Mouse (Mus musculus): Measurements from ENCODE around the gene Rnf135.
"Not testable (repeated sequence)": the region's sequence is repeated elsewhere in the genome, so short reads cannot be mapped to it uniquely, and the experiment has no call there.

Rnf135 gene

DNA sequence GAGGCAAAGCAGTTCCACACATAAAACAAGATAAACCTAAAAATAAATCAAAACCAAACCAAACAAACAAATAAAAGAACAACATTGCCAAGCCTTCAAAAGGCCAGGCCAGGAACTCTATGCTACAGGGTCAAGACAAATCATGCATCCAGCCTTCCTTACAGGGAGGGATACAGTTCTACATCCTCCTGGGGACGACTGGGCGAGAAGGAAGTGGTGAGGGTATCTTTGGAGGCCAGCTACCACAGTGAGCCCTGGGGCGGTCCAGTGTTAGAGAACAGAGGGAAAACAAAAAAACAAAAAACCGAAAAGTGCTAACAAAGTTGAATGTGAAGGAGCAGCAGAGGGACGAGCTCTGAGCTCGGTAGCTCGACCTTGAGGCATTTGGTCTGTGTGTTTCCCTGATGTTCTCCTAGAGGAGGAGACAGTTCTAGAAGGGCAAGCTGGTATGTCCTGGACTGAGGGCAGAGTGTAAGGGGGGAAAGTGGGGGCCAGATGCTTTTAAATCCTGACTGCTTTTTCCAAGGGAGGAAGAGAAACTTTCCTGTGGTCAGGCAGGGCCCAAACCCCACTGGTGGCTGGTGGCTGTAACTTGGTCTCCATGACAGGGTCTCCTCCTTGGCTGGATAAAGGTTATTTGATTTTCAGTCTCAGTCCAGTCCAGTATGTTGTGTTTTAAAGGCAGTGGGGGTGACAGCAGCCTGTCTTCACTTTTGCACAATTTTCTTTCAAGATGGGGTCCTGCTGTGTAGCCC, 20.1 kb upstream of the Rnf135 start:
- DNase-seq (ENCODE audit: low read depth), result no peak

DNA sequence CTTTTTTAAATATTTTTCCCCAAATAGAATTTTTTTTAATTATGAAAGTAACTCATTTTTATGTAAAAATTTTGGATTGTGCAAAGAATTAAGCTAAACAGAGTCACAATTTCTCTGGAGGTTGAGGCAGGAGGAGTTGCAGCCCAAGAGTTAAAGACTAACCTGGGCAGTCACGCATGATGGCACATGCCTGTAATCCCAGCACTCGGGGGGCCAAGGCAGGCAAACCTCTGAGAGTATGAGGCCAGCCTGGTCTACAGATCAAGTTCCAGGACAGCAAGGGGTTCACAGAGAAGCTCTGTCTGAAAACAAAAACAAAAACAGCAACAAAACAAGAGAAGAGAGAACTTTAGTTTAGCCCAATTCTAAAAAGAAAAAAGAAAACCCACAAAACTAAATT, 19.4 kb upstream of the Rnf135 start:
- no peak for DNase-seq (ENCODE audit: low read depth)

DNA sequence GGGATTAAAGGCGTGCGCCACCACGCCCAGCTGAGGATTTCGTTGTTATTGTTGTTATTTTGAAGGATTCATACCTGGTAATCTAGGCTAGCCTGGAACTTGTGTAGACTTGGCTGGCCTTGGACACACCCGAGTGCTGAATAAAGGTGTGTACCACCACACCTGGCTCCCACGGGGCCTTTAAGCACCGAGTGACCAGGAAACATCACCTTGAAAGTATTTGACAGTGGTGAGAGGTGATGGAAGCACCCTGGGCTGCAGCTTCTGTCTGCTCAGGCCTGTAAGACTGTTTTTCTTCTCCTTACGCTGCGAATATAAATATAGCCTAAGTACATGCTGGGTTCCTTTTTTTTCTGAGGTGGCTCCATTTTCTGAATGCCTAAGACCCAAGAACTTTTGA, 15.5 kb upstream of the Rnf135 start:
- DNase-seq (ENCODE audit: low read depth), result no peak

DNA sequence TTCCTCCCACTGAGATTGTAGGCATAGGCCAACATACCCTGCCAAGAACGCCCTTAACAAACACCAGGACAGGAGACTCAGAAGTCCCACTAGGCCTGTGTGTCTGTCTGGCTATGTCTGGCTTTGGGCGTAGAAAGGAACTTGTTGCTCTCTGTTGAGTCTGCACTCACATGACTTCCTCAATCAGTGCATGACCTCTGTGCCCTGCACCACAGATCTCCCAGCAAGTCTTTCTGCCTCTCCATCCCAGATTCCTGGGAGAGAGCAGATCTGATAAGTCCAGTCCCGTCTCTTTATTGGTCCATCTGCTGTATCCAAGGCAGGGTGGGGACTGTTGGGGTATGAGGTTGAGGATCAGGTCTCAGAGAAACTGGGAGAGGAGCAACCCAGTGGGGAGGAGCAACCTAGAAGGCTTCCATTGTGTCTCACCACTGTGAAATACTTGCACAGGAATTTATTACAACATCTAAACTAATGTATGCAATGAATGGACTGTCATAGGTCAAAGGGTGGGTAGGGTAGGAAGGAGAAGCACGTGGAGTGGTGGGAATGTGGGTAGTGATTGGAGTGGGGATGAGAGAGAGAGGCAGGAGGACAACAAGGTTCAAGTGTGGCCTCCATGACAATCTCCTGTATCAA, 14.9 kb upstream of the Rnf135 start:
- DNase-seq (ENCODE audit: low read depth), result no peak

DNA sequence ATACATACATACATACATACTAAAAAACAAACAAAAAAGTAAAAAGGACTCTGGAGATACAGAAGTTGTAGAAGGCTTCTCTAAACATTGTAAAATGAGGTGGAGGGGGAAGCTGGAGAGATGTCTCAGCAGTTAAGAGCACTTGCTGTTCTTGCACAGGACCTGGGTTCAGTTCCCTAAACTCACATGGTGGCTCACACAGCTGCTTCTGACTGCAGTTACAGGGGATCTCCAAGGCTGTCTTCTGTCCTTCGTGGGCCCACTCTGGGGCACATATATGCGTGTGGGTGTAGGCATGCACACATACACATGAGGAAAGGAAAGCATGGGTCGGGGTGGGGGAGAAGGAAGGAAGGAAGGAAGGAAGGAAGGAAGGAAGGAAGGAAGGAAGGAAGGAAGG, 14.0 kb upstream of the Rnf135 start:
- DNase-seq (ENCODE audit: low read depth), result no peak

DNA sequence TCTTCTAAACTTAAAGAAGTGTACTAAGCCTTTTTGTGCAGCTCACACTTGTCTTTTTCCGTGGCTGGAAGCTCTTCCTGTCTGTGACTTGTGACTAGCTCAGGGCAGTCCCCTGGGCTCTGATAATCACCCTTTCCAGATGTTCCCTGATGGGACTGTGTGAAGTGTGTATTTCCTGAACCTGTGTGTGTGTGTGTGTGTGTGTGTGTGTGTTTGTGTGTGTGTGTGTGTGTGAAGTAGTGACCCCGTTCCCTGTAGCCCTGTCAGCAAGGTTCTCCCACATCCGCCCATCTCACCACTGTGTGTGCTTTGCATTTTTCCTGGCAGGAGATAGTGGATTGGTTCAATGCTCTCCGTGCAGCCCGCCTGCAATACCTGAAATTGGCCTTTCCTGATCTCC, 13.3 kb upstream of the Rnf135 start:
- no peak for DNase-seq (ENCODE audit: low read depth)

DNA sequence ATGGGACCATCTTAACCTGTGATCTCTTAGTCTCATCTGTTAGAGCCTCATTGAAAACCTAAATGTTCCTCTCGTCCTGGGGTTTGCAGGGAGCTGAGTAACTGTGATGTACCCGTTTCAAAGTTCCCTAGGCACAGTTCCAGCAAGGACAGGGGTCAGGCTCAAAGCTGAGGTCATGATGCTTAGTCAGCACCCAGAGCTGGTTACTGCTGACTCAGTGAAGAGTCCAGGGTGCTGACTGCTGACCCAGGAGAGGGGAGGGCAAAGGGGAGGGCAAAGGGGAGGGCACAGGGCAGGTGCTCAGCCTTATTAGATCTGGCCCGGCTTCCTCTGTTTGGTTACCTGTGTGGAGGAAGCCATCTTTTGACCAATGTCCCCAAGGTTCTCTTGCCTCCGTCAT, 11.8 kb upstream of the Rnf135 start:
- no peak for DNase-seq (ENCODE audit: low read depth)

DNA sequence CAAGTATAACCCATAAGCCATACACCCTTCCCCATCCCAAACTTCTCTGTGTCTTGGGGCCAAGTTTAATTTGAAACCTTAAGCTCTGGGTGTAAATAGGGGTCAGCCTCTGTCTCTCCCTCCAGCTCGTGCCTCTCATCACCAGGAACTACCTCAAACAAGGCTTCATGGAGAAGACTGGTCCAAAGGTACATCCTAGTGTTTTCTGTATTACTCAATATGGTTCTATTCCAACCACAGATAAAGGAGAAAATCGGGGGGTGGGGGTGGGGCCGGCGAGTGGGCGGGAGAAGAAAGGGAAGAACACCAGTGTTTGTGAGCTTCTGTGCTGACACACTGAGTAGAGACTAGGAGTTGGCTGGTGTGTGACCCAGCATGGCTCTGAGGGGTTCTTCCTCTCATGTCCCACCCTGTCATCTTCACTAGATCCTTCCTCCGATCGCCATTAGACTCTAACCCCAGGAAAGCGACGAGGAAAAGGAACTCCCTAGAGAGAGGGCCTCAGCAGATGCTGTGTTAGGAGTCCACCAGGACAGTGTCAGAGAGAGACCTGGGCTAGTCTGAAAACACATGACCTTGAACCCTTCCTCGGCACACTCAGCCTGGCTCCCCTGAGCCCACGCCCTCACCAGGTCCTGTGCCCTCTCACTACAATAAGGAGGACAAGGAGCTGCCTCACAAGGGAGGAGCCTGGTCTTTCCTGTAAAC, 9.5 kb upstream of the Rnf135 start:
- no peak for DNase-seq (ENCODE audit: low read depth)

DNA sequence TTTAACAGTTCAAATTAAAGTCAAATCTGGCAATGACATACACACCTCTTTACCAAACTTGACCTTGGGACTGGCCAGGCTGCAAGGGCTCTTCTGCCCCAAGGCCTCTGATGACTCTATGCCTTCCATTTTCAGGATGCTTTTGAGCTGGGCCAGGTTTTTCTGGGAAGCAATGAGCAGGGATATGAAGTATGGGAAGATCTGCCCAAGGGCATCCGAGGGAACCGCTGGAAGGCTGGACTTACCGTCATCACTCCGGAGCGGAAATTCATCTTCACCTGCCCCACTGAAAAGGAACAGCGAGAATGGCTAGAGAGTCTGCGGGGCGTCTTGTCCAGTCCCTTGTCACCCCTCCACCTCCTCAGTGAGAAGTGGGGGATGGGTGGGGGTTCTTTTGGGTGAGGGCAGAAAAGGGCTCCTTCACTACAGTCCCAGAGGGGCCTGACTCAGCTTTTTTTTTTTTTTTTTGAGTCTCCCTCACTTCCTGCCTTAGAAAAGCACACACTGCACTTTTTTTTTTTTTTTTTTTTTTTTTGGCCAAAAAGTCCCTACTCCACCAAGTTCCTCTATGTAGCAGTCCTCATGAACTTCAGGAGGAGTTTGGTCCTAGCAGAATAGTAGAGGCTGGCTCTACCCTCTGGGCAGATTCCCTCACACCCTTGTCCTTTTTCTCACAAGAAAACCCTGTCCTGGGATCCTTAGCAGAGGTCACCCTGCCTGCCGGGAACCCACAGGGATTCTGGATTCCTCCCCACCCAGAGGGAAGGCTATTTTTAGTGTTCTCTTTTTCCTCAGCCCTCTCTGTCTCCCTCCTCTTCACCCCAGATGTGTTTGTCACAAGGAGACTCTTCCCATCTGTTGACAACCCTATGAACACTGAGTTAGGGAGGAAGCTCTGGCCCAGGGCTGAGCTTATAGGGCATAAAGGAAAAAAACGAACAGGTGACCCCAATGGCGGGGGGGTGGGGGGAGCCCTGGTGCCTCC, 6.4 kb upstream of the Rnf135 start:
- no peak for DNase-seq (ENCODE audit: low read depth)

DNA sequence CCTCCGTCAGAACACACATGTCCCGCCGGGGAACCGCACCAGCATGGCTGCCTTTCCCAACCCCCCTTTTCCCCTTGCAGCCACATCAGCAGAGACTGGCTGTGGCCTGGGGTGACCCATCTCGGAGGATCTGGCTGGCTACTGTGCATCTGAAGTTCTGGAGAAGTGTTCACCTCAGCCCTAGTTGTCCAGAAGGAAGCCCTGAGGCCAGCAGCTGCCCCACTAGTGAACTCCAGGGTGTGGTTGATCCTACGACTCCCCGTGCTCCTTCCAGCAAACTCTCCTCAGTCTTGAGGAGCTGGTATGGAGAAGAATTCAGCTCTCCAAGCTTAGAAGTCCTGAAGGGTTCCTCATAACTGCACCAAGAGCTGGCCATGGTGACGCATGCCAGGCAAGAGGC, 5.3 kb upstream of the Rnf135 start:
- DNase-seq (ENCODE audit: low read depth), result no peak

DNA sequence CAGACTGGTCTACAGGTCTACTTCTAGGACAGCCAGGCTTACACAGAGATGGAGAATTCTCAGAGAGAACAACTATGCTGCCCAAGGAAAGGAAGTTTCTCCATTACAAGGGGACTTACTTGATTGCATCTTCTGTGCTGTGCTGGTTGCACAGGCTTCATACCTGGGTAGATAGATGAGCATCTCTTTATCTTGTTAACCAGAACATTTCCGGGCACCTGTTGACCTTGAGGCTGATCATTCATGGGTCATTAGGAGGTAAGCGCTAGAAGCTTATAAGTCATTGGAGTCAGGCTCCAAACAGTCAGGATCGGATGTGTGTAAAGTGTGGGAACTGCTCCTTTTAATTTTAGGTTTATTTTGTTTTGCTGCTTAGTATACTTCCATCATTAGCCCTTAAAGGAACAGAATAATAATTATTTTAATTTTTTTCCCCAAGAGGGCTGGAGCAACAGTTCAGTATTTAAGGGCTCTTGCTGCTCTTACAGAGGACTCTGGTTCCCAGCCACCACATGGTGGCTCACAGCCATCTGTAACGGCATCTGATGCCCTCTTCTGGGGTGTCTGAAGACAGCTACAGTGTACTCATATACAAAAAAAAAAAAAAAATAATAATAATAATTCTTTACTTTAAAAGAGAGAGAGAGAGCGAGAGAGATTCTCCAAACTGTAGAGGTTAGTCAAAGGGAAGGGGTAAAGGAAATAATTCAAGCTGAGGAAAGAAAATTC, 2.5 kb upstream of the Rnf135 start:
- DNase-seq (ENCODE audit: low read depth), result no peak

DNA sequence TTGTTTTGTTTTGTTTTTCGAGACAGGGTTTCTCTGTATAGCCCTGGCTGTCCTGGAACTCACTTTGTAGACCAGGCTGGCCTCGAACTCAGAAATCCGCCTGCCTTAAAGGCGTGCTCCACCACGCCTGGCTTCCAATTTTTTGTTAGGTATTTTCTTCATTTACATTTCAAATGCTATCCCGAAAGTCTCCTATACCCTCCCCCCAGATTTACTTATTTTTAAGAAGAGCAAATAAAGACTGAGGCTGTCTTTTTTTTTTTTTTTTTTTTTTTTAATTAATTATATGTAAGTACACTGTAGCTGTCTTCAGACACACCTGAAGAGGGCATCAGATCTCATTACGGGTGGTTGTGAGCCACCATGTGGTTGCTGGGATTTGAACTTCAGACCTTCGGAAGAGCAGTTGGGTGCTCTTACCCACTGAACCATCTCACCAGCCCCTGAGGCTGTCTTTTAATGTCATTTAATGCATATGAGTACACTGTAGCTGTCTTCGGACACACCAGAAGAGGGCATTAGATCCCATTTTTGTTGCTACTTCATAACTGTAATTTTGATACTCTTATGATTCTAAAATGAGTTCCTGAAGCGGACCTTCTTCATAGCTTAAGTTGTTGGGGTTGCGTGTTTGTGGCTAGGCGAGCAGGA, 472 bp upstream of the Rnf135 start:
- not testable (repeated sequence) for DNase-seq (ENCODE audit: low read depth)

DNA sequence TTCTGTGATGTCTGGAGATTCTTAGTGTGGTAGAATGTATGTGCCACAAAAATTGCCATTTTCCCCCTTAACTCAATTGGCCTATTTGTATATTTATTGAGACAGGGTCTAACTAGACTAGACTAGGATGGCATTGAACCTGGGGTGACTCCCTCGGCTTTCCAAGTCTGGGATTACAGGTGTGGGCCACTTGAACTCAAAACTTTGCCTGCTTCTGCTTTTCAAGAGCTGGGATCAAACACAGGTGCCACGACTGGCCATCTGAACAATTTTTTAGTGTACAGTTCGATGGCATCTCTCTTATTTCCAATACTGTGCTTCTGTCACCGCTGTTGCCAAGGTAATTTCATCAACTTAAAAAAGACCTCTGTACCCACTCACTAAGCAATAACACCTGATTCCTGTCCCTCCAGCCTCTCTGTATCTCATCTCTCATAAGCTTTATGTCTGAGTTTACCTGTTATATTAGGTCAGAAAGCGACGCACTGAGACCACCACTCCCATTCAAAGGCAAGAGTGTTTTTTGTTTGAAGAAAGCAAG, 950 bp downstream of the Rnf135 start:
- no peak for DNase-seq (ENCODE audit: low read depth)

DNA sequence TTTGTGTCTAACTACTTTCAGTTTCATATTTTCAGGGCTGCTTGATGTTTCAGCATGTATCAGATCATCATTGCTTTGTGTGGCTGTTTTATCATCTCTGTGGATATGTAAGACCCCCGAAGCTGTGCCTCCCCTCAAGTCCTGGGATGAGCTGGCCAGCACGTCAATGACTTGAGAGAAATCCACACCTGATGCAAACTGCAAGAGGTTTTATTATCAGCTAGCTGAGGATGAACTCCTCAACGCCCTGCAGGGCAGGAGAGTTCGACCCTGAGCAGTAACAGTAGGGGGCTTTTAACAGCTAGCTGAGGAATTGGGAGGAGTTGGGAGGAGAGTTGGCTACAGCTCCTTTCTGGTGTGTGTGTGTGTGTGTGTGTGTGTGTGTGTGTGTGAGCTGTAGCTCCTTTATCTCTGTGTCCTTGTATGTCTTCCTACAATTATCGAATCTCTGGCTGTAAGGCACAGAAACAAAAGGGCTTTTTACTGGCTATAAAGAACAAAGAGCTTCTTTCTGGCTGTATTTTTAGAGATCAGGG, 1.9 kb downstream of the Rnf135 start:
- not testable (repeated sequence) for DNase-seq (ENCODE audit: low read depth)

DNA sequence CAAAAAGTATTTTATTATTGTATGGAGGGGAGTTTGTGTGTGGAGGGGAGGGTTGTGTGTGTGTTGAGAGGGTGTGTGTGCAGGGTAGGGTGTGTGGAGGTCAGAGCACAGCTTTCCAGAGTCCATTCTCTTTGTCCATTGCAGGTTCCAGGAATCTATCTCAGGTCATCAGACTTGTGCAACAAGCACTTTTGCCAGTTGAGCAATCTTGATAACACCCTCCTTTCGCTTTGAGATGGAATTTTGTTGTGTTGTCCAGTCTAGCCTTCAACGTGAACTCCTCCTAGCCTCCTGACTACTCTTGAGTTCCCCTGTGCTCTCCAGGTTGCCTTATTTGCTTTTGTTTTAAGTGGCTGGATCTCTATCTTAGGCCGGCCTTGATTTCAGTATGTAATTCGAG, 6.6 kb downstream of the Rnf135 start:
- no peak for DNase-seq (ENCODE audit: low read depth)

DNA sequence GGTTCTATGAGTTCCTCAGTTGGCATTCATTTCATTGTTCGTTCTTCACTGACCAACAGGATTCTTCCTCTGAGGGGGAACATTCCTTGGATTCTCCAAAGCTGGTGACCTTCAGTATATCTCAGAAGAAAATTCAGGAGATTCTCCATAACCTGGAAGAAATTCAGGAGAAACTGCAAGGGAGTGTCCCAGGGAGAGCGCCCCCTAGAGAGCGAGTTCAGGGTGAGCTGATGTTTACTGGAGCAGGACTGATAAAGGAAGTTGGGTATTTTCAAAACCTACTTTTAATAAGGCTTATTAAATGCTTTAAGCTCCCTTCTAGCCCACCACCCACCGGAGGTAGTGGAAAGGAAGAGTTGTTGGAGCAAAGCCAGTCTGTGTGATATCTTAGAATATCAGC, 10.2 kb downstream of the Rnf135 start:
- DNase-seq (ENCODE audit: low read depth), result no peak

DNA sequence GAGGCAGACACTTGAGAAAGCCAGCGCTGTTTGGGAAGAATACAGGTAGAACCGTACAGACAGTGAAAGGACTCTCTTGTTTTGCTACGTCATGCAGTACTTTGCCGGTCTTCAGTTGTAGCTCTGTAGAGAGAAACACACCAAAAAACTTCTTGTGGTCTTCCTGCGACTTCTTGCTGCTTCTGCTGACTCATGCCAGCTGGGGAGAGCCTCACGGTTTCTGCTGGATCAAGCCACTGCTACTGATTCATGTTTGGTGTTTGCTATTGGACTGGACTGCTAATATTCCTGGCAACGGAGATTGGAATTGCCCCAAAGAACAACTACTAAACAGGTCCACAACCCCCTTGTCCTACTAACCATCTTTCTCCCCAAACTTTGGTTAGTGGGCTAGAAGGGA, 12.7 kb downstream of the Rnf135 start:
- no peak for DNase-seq (ENCODE audit: low read depth)

DNA sequence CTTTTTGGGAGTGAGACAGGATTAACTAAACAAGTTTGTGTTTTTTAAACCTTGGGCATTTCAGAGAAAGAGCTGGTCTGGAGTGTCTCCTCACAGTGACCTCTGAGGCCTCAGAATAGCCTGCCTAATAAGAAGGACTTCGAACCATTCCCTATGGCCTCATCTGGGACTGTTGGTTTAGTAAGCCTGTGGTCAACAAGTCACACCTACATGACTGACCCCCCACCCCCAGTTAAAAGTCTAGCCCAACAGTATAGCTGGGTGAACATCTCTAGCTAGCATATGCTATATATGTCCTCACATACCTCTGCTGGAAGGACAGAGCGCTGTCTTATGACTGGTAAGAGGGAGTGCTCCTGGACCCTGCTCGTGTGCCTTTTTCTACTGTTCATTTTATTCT, 15.7 kb downstream of the Rnf135 start:
- DNase-seq (ENCODE audit: low read depth), result no peak

DNA sequence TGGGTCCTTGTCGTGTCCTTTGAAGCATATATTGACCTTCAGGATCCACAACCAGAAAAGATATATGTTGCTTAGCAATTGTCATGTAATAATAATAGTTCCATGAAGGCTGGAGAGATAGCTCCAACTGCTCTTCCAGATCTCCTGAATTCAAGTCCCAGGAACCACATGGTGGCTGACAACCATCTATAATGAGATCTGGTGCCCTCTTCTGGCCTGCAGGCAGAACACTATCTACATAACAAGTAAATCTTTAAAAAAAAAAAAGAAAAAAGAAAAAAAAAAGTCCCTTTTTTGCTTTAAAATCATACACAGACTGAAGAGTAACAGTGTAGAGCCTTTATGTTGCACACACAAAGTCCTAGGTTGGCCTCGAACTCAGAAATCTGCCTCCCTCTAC, 16.1 kb downstream of the Rnf135 start:
- no peak for DNase-seq (ENCODE audit: low read depth)

DNA sequence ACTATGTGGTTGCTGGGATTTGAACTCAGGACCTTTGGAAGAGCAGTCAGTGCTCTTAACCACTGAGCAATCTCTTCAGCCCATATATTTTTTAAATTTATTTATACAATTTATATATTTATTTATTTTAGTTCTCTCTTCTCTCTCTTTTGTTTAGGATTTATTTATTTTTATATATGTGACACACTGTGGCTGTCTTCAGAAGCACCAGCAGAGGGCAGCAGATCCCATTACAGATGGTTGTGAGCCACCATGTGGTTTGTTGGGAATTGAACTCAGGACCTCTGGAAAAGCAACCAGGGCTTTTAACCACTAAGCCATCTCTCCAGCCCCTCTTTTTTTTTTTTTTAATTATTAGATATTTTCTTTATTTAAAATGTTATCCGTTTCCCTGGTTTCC, 16.7 kb downstream of the Rnf135 start:
- no peak for DNase-seq (ENCODE audit: low read depth)
